Mouse (Mus musculus) adrenal gland, postnatal 25 days (tissue): ENCODE data around the gene Rnf144b. TPM values are rescaled to one million over a fixed set of nuclear protein-coding genes. Genes with fewer than 3 reads are reported as not detected.

Experiments used
- DNase-seq: peaks from one replicate; pipeline ENCODE4 v3.0.0; 2021; ENCODE audit warnings: mixed read lengths
- total RNA-seq: library from RNA; stranded (reverse); gene quantifications from 2 replicates; pipeline ENCODE4 v1.2.3, GENCODE M21; 2021

Gene Rnf144b
- total RNA-seq, 1 experiment from 2014 or later: 3.9 TPM

DNA sequence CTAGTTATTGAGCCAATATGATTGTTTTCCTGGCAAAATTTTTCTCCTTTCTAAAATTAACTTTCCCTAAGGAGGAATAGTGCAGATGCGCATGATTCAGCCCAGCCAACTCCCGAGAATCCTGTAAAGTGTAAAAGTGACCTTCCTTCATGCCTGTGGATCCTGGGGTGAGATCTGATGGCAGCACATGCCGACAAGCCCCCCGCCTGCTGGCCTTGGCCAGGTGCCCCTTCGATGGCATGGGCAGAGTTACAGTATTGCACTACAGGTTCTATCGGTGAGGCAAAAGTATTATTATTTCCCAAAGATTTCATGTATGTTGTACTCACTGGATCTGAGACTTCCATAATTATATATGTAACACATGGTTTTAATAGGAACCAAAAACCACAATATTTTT, 2.5 kb downstream of the Rnf144b start:
- DNase-seq: no peak

DNA sequence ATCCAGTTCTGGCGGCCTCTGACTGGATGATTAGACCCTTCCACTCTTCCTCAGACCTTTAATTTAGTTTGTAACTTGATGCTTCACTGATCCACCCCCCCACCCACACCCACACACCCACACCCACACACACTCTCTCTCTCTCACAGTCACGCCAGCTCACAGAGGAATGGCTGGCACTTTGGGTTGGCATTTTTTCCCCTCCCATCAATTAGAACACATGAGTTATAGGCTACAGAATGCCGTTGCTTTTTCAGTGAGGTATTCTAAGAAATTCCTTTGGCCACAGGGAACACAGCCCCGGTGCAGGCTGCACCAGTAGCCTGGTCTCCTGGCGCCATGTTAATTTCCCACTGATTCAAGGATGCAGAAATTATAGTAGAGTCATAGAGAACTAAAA, 3.1 kb downstream of the Rnf144b start:
- no peak for DNase-seq

DNA sequence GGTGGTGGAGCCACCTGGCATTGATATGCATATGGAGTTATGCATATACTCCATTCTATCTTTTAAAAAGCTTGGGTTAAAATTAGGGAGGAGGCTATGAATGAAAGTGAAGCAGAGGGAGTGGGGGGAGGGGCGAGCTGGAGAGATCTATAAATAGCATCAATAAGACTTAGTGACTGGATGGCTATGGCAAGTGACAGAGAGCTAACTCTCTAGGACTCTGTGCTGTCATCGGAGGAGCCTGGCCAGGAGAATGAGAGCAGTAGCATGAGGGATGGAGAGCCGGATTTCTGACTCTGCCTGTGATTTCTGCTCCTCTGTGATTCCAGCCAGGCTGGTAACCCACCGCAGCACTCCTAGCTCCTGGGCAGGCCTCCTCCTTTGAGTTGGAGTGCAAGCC, 6.6 kb downstream of the Rnf144b start:
- DNase-seq: no peak

DNA sequence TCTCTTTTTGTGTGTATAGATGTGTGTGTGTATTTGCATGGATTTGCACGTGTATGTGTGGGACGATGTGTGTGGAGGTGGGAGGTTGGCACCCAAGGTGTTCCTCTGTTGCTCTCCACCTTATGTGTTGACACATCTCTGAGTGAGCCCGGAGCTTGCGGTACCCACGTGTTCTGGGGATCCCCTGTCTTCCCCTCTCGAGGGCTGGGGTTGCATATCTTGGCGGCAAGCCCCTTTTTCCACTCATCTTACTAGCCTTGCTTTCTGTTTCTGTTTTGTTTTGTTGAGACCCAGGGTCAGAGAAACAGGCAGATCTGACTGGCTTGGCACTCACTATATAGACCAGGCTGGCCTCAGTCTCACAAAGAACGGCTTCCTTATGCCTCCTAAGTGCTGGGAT, 10.6 kb downstream of the Rnf144b start:
- no peak for DNase-seq

DNA sequence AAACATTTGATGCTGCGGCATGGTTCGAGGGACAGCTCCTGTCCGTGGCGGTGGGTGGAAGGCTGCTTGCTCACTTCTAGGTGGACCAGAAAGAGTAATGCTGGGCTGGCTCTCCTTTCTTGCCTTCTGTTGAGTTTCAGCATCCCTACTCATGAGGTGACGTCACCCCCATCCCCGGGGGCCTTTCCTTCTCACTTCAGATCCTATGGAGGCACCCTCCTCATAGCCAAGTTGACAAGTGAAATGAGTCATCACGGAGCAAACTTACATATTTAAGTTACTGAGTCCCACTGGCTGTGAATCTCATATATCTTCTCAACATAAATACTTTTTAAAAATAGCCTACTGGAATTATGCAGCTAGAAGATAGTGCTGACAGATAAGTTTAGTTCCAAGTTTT, 12.4 kb downstream of the Rnf144b start:
- no peak for DNase-seq

DNA sequence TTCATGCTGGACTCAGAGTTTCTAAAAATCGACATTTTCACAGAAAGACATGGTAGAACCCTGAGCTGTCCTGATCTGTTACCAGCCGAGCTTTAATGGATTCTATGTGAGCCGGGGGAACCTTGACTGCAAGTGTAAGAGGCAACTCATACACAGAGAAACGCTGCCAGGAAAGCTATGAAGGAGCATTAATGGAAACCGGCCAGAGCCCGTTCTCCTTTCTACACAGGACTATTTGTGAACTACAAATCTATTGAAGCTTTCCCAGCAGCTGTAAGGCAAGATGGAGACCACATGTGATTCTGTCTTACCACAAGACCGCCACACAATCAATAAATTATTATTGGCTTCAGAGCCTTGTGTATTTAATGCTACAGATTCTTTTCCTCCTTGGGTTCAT, 13.3 kb downstream of the Rnf144b start:
- DNase-seq: no peak

DNA sequence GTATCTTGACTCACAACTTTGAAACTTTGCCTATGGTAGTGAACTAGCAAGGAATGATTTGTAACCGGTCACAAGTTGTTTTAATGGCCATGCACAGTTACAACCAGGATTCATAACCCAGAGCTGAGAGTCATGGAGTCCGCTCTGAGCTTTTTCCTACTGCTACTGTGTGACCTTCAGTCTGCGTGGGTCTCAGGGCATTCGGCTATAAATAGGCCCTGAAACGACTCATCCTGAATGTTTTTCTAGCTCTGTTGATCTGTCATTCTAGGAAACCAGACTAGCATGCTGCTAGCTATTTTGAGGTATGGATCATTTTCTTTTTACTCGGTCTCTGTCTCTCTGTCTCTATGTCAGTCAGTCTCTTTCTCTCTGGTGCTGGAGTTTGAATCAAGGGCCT, 20.3 kb downstream of the Rnf144b start:
- no peak for DNase-seq

DNA sequence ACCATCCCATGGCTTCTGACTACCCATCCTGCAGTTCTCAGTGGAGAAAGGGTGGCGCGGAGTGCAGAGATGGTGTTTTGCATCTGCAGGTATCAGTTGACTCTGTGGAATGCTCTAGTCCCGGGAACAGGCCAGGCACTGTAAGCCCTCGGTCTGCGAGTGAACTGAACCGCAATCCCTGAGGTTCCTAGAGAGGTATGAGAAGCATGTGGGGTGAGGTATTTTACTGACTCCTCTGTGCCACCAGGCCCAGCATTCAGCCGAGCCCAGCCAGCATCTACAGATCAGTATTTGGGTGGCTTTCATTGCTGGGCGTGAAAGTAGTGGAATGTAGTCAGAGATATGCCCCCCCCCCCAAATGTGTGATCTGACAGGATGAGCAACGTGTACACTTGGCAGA, 23.5 kb downstream of the Rnf144b start:
- DNase-seq: no peak

DNA sequence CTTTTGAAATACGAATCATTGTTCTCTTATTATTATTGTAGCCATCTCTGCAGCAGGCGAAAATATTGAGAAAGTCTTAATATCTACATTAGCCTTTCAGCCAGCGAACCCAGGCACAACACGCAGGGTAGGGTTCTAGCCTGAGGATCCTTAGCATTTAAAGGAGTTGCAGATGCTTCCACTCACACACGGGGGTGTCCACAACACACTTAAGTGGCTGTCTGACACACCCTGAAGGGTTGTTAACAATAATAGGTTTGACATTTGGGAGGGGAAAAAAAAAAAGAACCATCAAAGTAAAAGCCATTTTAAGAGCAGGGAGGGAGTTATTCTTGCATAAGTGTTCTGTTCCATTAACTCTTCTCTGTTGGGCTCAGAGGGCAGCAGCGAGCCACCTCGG, 23.9 kb downstream of the Rnf144b start:
- DNase-seq: no peak

DNA sequence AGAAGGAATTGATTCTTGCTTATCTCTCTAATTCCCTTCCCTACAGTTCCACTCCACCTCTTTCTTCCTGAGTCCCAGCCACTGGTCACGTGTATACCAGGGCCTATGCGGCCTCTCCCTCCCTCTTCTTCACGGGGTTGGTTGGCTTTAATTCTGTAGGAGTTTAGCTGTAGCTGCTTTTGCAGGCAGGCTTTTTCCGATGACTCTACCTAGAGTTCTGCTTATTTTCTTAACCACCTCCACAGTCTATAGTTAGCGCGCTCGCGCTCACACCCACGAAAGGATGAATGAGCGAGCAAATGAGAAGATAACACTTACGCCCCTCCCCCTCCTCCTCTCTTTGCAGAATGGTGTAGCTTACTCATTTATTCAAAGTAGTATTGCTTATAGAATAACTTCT, 26.1 kb downstream of the Rnf144b start:
- DNase-seq: no peak

DNA sequence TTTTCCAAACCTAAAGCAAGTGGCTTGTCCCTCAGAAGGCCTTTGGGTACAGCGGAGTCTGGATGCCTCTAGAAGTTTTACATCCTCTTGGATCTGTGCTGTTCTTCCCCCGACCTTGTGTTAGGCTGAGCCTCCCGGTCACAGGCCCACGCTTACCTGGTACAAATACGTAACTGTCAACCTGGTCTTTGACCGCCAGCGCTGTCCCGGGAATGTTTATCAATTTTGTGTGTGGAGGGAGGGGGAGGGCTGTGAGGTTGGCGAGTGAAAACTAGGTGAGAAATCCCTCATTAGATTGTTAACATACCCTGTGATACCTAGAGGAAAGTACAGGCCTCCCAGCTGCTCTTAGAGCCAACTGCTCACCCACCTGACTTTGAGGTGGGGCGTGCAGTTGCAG, 27.5 kb downstream of the Rnf144b start:
- DNase-seq: no peak

DNA sequence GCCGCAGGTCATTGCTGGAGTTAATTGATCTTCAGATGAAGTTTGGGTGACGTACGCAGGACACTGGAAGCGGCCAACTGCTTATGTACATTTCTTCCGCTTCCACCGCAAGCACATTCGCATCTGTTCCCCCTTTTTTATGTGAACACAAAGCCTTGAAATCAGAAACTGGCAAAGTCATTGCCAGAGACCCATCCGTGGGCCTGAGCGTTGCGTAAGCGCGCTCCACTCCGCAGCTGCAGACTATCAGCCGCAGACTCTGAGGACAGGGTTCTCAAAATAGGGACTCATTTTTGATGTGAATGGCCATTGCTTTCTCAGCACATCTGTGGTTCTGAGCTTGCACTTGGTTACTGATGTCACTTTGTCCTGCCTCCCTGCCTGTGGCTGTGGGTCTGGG, 28.6 kb downstream of the Rnf144b start:
- DNase-seq: no peak

DNA sequence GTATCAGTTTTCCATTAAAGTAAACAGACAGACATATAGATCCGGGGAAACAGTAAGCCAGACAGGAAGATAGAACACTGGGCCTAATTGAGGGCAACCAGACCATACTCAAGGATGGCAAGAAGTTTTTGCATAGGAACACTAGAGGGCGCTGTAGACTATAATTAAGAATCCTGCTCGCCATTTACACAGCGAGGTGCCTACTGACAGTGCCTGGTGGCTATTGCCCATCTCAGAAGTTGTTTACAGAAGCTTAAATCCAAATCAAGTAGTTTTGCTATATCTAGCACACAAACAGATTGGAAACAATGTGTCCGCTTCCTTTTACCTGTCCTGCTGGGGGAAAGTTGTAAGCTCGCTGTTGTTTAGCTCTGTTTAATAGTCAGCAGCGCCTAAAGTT, 29.9 kb downstream of the Rnf144b start:
- DNase-seq: no peak

DNA sequence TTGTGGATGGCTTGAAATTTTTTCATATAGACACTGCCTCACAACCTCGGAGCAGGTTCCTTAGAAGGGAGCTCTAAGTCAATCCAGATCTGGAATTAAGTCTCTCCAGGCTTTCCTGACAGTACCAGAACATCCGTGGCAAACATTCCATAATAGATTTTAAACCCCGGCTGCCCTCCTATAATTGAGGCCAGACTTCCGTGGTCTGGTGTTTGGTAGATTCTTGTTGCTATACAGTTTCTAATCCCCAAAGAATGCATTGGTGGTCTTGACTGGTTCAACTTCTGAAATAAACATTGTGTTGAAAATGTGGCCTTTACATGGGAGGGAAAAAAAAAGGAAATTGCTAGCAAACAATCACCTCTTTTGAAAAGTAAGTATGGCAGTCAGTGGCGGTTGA, 30.8 kb downstream of the Rnf144b start:
- no peak for DNase-seq

DNA sequence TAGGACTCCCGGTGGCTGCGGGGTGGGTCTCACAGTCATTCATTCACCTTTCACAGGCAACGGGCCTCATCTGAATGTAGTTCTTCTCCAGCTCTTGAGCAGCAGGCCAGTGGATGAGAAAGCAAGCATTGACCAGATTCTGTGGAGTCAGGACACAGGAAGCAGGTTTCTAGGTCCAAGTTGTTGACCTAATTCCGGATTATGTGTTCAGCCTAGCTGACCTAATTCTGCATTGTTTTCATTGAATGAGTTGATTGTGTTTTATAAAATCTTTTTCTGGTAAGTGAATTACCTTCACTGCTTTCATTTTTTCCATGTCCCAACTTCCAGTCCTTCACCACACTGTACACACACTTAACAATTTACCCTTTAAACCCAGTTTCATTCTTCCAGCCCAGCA, 32.4 kb downstream of the Rnf144b start:
- DNase-seq: no peak

DNA sequence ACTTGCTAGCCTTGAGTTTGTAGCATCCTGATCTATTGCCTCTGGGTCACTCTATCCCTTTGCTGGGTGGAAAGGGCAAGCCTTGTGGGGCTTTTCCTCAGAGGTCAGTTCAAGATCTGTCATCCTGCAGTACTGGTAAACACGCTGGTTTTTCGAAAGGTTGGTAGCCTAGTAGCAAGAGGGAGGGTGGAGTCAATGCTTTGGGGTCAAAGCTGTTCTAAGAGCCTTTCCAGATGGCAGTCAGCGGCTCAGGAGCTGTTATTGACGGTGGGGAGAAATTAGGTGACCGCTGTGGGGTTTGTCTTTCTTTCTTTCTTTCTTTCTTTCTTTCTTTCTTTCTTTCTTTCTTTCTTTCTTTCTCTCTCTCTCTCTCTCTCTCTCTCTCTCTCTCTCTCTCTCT, 34.4 kb downstream of the Rnf144b start:
- DNase-seq: no peak

DNA sequence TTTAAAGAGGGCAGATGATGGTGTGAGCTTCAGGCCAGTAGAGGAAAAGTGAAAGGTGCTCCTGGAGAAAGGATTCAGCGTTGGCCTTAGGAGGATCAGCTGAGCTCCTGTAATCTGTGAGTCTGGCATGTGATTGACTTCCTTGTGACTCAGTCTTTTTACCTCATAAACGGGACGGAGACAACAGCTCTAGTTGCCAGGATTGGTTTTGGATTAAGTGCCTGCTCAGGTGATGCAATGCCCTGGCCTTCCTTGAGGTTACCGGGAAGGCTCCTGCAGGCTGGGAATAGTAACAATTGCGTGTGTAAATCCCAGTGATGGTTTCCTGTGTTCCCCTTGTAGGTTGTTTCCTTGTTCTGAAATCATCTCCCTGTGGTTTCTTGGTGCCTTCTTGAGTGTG, 39.5 kb downstream of the Rnf144b start:
- no peak for DNase-seq

DNA sequence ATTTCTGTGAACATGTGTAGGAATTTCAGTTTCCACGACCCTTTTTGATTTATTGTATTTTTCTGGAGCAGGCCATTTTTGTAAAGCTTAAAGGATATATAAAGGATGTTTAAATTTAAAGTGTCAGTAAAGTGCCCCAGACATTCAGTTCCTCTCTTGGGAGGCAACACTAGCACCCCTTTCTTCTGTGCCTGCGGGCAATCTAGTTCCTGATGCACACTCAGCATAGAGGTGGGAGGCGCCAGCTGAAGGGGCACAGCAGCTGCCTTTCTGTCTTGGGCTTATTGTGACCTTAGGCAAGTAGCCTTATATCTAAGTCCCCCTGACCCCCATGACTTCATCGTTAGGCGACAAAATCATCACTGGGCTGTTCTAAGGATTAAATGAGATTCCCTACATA, 42.3 kb downstream of the Rnf144b start:
- DNase-seq: no peak

DNA sequence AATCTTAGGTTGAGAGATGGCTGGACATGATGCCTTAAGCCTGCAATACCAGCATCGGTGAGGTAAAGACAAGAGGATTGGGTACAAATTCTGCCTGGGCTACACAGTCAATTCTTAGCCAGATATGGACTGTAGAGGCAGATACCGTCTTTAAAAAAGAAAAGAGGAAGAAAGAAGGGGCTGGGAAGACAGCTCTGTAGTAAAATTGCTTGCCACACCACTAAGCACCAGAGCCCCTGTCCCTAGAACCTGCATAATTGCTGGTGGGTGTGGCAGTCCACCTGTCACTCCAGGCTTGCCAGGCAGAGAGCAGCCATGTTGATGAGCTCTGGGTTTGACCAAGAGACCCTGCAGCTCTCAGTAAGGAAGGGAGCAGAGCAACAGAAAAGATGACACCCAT, 42.8 kb downstream of the Rnf144b start:
- no peak for DNase-seq

DNA sequence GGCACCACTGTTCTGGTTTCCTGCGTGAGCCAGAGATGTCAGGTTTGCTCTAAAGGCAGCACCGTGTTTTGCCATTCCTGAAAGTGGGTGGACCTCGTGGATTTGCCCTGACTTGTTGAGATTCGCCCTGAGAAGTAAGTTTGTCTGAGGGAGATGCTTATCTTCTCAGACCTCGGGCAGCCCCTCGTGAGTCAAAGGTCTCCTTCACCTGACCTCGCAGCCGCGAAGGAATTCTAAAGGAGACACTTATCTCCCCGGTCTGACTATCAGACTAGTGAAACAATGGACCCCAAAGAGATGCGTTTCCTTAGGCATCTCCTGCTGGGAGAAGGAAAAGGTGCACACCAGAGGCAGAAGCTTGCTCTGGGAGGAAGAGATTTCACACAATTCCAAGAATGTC, 46.0 kb downstream of the Rnf144b start:
- DNase-seq: no peak

DNA sequence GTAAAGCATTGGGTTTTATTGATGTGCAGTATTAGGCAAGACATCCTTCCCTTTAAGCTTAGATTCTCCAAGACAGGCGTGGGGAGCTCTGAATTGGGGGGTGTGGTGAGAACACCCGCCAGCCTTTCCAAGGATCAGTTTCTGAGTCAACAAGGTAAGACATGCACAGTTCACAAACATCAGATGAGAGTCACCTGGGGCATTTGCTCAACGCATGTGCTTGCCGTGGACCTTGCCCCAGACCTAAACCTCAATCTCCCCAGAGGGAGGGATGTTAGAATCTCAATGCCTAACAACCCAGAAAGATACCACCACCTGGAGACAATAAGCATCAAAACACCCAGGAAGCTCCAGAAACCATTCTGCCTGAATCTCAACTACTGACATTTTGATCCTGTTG, 47.6 kb downstream of the Rnf144b start:
- DNase-seq: no peak

DNA sequence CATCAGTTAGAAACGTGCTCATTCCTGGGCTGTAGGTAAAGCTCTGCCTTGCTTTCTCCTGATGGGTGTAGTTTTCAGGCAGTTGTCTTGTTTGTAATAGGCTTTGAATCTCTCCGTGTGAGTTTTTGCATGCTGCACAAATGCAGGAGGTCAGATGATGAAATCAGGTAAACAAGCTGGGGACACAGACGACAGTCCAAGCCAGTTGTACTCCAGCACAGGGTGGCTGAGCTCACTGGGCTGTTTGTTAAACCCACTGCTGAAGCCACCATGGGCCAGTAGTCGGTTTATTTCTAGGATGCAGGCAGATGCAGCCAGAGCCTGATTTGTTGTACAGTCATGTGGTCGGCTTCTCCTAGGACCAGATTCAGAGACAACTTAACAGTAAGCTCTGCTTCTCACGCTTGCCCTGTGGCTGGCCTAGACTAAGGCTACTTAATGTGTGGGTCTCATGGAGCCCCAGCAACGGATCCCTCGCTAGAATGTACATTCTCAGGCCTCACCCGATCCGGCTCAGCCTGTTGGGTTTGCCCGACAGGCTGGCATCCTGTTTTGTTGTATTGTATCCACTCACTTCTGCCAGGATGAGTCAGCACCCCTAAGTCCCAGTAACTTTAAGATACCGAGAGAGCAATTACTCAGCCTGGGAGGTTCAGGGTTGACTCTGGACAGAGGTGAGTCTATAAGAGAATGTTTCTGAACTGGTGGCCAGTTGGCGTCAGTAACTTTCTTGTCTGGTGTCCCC, 48.5 kb downstream of the Rnf144b start:
- DNase-seq: no peak

DNA sequence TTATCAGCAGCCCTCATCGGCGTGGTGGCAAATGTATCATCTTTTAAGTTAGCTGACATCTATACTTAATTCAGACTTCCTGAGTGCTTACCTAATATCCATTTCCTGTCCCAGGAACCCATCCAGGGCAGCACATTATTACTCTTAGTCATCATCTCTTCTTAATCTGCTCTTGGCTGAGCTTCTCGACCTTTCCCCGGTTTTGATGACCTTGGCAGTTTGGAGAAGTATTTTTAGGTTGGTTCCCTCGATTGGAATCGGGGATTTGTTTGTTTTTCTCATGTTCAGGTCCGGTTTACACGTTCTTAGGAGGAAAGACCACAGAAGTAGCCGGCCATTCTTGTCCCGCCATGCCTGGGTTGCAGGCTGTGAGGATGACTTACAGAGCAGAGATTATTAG, 50.4 kb downstream of the Rnf144b start:
- no peak for DNase-seq

DNA sequence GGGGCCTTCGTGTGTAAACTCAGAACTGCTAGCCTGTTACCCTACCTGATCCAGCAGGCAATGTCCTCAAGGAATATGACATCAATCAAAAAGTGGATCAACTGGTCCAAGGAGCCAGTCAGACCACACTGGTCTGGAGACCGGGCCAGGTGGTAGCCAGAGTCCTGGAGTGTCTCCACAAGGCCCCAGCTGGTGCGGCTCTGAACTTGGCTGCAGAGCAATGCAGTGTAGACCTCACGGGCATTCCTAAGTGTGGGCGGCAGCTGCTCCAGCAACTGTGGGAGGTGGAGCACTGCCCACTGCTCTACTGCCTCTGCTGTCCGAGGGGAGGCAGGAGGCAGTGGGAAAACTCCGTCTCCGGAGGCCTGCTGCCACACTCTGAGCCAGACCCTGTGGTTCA, 55.7 kb downstream of the Rnf144b start:
- DNase-seq: no peak

DNA sequence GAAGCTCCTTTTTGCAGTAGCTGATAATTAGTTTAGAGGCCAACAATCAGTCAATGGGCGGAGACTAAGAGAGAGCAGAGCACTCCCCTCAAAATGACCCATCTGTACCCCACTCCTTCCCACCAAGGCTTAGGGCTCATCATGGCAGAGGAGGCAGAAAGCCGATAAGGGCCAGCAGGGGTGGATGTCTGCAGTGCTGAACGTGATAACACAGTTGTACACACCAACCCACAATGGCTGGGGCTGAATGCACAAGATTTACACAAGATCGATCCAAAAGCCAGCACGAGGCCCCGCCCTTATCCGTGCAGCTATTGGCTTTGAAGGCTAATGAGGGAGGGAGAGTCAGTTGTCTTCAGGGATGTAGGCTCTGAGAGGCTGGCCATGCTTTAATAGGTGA, 58.3 kb downstream of the Rnf144b start:
- DNase-seq: no peak
